Mouse (Mus musculus): ENCODE measurements around the gene Epha2.

DNA sequence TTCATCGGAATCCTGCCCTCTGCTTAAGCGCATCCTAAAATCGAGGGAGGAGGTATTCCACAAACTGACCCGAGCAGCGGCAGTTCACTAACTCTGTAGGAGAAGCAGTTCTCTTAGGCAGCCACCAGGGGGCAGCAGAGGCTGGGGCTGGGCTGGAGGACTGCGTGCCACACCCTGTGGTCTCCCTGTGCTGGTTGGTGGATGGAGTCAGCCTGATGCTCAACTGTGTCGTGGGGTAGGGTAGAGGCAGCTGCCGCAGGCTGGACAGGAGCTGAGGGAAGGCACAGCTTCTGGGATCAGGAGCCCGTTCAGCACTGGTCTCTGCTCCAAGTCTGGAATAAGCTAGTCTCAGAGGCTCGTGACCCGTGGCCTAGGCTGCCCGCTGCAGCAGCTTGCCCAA, 27.7 kb upstream of the Epha2 start:
- TF ChIP-seq POLR2A (IDR thresholded peaks at IDR 0.05; ENCODE audit: low read depth, low read length) = no peak
- peak; percentile 99 for TF ChIP-seq CTCF (IDR thresholded peaks at IDR 0.05; ENCODE audit: extremely low read depth, insufficient read length, insufficient replicate concordance, low read depth, low read length)

All from small intestine, adult 2 months (tissue).